Mouse (Mus musculus): ENCODE results near the gene Gm6871.

GRCm38 (mm10) chr7:41598615-41599014 lies 25.2 kb upstream of the Gm6871 start:
- TF ChIP-seq POLR2A (IDR thresholded peaks at IDR 0.05; ENCODE audit: insufficient read length, low read depth) (no peak), USF1 (IDR thresholded peaks at IDR 0.05; ENCODE audit: low read depth) (no peak), MYOG (IDR thresholded peaks at IDR 0.05; ENCODE audit: control insufficient read depth in 1 of 3, insufficient read depth in 1 of 3, insufficient read length in 2 of 3, low read depth in 2 of 3) (no peak), E2F4 (IDR thresholded peaks at IDR 0.05; ENCODE audit: insufficient read depth) (no peak), CEBPB (IDR thresholded peaks at IDR 0.05; ENCODE audit: insufficient read depth, poor library complexity, severe bottlenecking) (no peak), TCF12 (IDR thresholded peaks at IDR 0.05; ENCODE audit: insufficient read depth, poor library complexity, severe bottlenecking) (no peak)

All from myocyte (in vitro differentiated cells).